Mouse (Mus musculus) CH12.LX (cell line): ENCODE data around the gene Phf21a. TPM values are rescaled to one million over a fixed set of nuclear protein-coding genes. Genes with fewer than 3 reads are reported as not detected.

ENCODE experiments used
- DNase-seq: peaks from one replicate; pipeline ENCODE4 v3.0.0-alpha.2; 2013; ENCODE audit errors: extremely low read depth
- H3K27ac ChIP-seq: 2 replicates; pipeline ENCODE4 v1.5.1; 2012; ENCODE audit warnings: low read depth, mild to moderate bottlenecking, control low read depth, moderate library complexity; ENCODE audit not compliant: insufficient read depth
- H3K27me3 ChIP-seq: replicated peaks from 2 replicates; pipeline ENCODE3; 2012; ENCODE audit warnings: inconsistent platforms
- H3K36me3 ChIP-seq, 2 experiments: replicated peaks in 1 of 2; 2 replicates each; pipeline versions ENCODE3 to v1.6.1; 2012; ENCODE audit warnings: inconsistent platforms in 1 of 2, low read length in 1 of 2, mild to moderate bottlenecking in 1 of 2, mixed read lengths in 1 of 2, moderate library complexity in 1 of 2; ENCODE audit not compliant: control insufficient read depth in 1 of 2, insufficient read depth in 1 of 2
- H3K4me1 ChIP-seq, 2 experiments: 2 replicates each; pipeline ENCODE4 v1.6.1; 2012; ENCODE audit warnings: inconsistent platforms in 1 of 2, moderate library complexity in 1 of 2; ENCODE audit not compliant: insufficient read depth in 2 of 2, control insufficient read depth in 1 of 2
- H3K4me2 ChIP-seq: 2 replicates; pipeline ENCODE4 v1.6.1; 2012; ENCODE audit warnings: low read depth, mild to moderate bottlenecking, control low read depth; ENCODE audit not compliant: poor library complexity, insufficient read depth, severe bottlenecking
- H3K4me3 ChIP-seq, 3 experiments: fragments of 150-350 bp in 1 of 3; sonication (generic) in 1 of 3; replicated peaks in 1 of 3; 2 replicates each; pipeline versions ENCODE3 to v1.5.1; 2011 to 2012; ENCODE audit warnings: low read depth in 2 of 3, low read length in 2 of 3, mild to moderate bottlenecking in 2 of 3, moderate library complexity in 2 of 3, control low read depth in 1 of 3, improper control_type of control experiment in 1 of 3, inconsistent platforms in 1 of 3, mixed read lengths in 1 of 3; ENCODE audit not compliant: poor library complexity in 1 of 3
- H3K79me2 ChIP-seq: replicated peaks from 2 replicates; pipeline ENCODE4 v1.6.1; 2012; ENCODE audit warnings: mild to moderate bottlenecking, moderate library complexity; ENCODE audit not compliant: control insufficient read depth, poor library complexity, insufficient read depth, severe bottlenecking; ENCODE audit errors: extremely low read depth
- H3K9ac ChIP-seq: 2 replicates; pipeline ENCODE4 v1.6.1; 2012; ENCODE audit warnings: low read depth, mild to moderate bottlenecking, control low read depth, moderate library complexity; ENCODE audit not compliant: insufficient read depth
- H3K9me3 ChIP-seq: replicated peaks from 2 replicates; pipeline ENCODE3; 2012; ENCODE audit warnings: low read length, inconsistent platforms, mixed read lengths
- CTCF ChIP-seq, 2 experiments: IDR thresholded peaks in 1 of 2; conservative IDR thresholded peaks in 1 of 2; 2 replicates each; pipeline ENCODE4 v1.5.1; 2011 to 2012; ENCODE audit warnings: low read depth in 2 of 2, low read length in 2 of 2, improper control_type of control experiment in 1 of 2, inconsistent platforms in 1 of 2, mild to moderate bottlenecking in 1 of 2, moderate library complexity in 1 of 2
- EP300 ChIP-seq: IDR thresholded peaks from 2 replicates; pipeline ENCODE4 v1.6.1; 2011; ENCODE audit warnings: low read length, improper control_type of control experiment
- ETS1 ChIP-seq: conservative IDR thresholded peaks from 2 replicates; pipeline ENCODE4 v1.6.1; 2012; ENCODE audit warnings: low read depth, mild to moderate bottlenecking, inconsistent platforms, low read length, improper control_type of control experiment, moderate library complexity
- HCFC1 ChIP-seq: IDR thresholded peaks from 2 replicates; pipeline ENCODE4 v1.6.1; 2012; ENCODE audit warnings: low read depth, mild to moderate bottlenecking, inconsistent platforms, low read length, improper control_type of control experiment
- MAFK ChIP-seq: IDR thresholded peaks from 2 replicates; pipeline ENCODE4 v1.6.1; 2011; ENCODE audit warnings: low read length, improper control_type of control experiment; ENCODE audit not compliant: insufficient replicate concordance
- MAX ChIP-seq: IDR thresholded peaks from 2 replicates; pipeline ENCODE4 v1.6.1; 2011; ENCODE audit warnings: low read length, improper control_type of control experiment
- MXI1 ChIP-seq: IDR thresholded peaks from 2 replicates; pipeline ENCODE4 v1.6.1; 2011; ENCODE audit warnings: mild to moderate bottlenecking, low read depth, low read length, improper control_type of control experiment
- NELFE ChIP-seq: IDR thresholded peaks from 2 replicates; pipeline ENCODE4 v1.6.1; 2011; ENCODE audit warnings: low read depth, low read length, improper control_type of control experiment
- PAX5 ChIP-seq: IDR thresholded peaks from 2 replicates; pipeline ENCODE4 v1.6.1; 2012; ENCODE audit warnings: low read length, inconsistent platforms, mixed read lengths
- SIN3A ChIP-seq: IDR thresholded peaks from 2 replicates; pipeline ENCODE4 v1.6.1; 2012; ENCODE audit warnings: low read length, improper control_type of control experiment, inconsistent platforms
- TBP ChIP-seq: conservative IDR thresholded peaks from 2 replicates; pipeline ENCODE4 v1.6.1; 2011; ENCODE audit warnings: low read depth, low read length, improper control_type of control experiment
- USF2 ChIP-seq: conservative IDR thresholded peaks from 2 replicates; pipeline ENCODE4 v1.6.1; 2011; ENCODE audit warnings: low read depth, low read length, improper control_type of control experiment
- ZKSCAN1 ChIP-seq: IDR thresholded peaks from 2 replicates; pipeline ENCODE4 v1.6.1; 2012; ENCODE audit warnings: low read depth, inconsistent platforms, low read length, improper control_type of control experiment, borderline replicate concordance
- dilution Hi-C: fragments of 300-500 bp; cut with MboI; formaldehyde crosslinking; loops from 2 replicates; pipeline ENCODE4 v1.14.3; 2020; ENCODE audit warnings: low sequenced_read_pairs; ENCODE audit not compliant: extremely low pct_unique_long_range_greater_than_20kb, extremely low pct_ligation_motif_present
- in situ Hi-C: fragments of 300-500 bp; cut with MboI; formaldehyde crosslinking; loops from 3 replicates; pipeline ENCODE4 v1.14.3; 2019; ENCODE audit warnings: low sequenced_read_pairs, low pct_ligation_motif_present, low pct_unique_long_range_greater_than_20kb, mixed read lengths
- polyA plus RNA-seq: library from polyadenylated mRNA; unstranded; fragments of >175 nt; gene quantifications from 2 replicates; pipeline ENCODE4 v1.2.1, GENCODE M21; 2012; ENCODE audit warnings: low read depth; ENCODE audit not compliant: insufficient read length
- total RNA-seq, 2 experiments: library from RNA; depleted of rRNA; stranded (reverse); fragments of 300-350 nt in 1 of 2; fragments of >200 nt in 1 of 2; gene quantifications; 2 replicates each; pipeline ENCODE4 v1.2.3; 2012 to 2014

Phf21a gene
- total and polyA plus RNA-seq, 3 experiments: 10.2 to 24.5 (median 12.0) TPM

DNA sequence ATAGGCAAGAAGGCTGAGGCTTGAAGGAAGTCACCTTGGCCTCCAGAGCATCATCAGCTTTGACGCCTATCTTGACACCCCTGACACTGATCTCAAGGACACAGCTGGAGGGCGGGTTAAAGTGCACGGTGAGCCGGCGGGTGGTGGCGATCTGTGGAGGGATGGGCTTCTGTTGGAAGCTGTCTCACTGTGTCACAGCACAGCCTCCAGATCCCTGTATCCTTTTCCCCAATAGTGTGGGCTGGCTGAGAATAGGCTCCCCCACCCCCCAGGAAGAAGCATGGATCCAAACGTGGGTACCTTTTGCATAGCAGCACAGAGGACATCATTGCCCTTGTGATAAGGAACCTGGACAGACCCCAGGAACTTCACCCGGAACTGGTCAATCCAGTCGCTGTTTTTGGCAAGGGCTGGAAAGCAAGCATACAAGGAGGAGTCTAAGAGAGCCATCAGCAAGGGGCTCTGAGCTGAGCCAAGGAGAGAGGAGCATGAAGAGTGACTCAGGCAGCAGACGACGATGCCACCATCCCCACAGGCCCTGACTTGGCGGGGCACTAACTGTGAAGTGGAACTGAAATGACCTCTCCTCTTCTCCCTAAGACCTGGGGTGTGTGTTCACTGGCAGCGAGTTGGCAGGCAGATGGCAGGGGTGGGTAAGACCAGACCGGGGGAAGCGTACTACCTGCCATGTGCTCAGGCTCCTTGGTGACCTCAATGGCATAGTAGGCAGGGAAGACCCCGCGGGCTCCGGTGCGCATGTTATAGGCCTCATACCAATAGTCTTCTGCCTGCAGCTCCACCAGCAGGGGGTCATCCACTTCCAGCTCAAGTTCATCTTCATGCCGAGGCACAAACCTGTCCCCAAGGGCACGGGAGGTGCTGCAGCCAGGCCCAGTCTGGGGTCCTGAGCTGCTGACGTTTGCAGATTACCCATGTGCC is 292.5 kb downstream of the Phf21a start:
- Histone ChIP-seq H3K79me2 (no peaks in the 10 kb centered on the region), H3K9me3 (no peaks in the 10 kb centered on the region), H3K4me2 (no peak overlapping the region), H3K4me3 (no peak overlapping the region), H3K27me3 (no peaks in the 10 kb centered on the region)
- no peak for DNase-seq
- dilution Hi-C loops: no loop called here
- TF ChIP-seq ETS1 (no peak), USF2 (no peak), MAFK (no peak)
- TF ChIP-seq, all 38 proteins: peak for 0
- H3K9ac ChIP-seq: no peak overlapping the region
- peaks cover 4 to 30% of the 10 kb centered on the region in 2 experiments for H3K4me1 ChIP-seq
- peaks cover 52 to 99% of the 10 kb centered on the region in 2 experiments for H3K36me3 ChIP-seq
- in situ Hi-C loops: no loop called here
- H3K27ac ChIP-seq: no peak overlapping the region

DNA sequence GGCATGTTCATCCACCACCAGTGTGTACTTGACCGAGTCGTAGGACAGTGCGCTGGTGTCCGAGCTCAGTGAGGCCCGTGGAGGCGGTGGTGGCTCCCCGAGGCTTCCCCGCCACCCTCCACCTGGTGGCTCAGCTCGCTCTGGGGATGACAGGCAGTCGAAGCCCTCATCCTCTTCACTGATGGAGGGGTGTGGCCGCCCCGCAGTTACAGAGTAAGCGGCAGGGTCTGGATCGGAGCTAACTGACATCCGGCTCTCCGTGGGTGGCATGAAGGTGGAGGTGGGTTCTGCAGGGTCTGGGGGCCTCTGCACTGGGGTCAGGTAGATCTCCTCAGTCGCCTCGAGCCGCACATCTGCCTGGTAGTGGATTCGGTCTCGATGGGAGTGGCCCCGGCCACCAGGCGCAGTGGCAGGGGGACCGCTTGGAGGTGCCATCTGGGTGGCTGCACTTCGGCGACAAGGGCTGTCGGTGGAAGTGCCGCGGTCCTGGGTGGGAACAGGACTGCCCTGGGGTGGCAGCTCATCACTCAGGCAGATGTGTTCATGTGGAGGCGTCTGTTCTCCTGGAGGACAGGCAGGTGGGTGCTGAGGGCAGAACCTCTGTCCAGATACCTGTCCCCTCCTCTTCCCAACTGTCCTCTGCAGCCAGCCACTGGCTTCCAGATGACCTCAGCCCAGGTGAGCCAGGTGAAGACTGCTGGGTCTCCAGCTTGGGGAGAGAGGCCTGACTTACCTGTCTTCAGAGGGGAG is 294.1 kb downstream of the Phf21a start:
- Histone ChIP-seq H3K4me2 (no peak overlapping the region), H3K9ac (no peak overlapping the region), H3K4me1 (peaks cover 1 to 33% of the 10 kb centered on the region in 2 experiments; a peak in 3 of 4 replicates), H3K79me2 (no peaks in the 10 kb centered on the region), H3K36me3 (peaks cover 36 to 85% of the 10 kb centered on the region in 2 experiments), H3K27me3 (no peaks in the 10 kb centered on the region), H3K27ac (no peak overlapping the region), H3K9me3 (no peaks in the 10 kb centered on the region), H3K4me3 (no peak overlapping the region)
- no peak for DNase-seq
- TF ChIP-seq MAX (no peak), EP300 (no peak), CTCF (conservative IDR thresholded peaks at IDR 0.05 in 1 of 2, IDR thresholded peaks at IDR 0.05 in 1 of 2; ENCODE audit: low read depth in 2 of 2, low read length in 2 of 2) (no peak), SIN3A (no peak), PAX5 (no peak), ZKSCAN1 (no peak), MXI1 (no peak), NELFE (no peak), TBP (no peak), HCFC1 (no peak), ETS1 (no peak)
- in situ Hi-C loops (no loop called here), dilution Hi-C loops (no loop called here)
